Mouse (Mus musculus): ENCODE results near the gene Tmem239. TPM values are rescaled to one million over a fixed set of nuclear protein-coding genes. Genes with fewer than 3 reads are reported as not detected.

Tmem239 gene
- polyA plus RNA-seq, 1 experiment, result not detected

GRCm38 (mm10) chr2:130408194-130408593 is 1.9 kb downstream of the Tmem239 start:
- Histone ChIP-seq H3K36me3 (replicated peaks; ENCODE audit: low read length) (no peaks in the 10 kb centered on the region), H3K4me1 (peaks cover 9% of the 10 kb centered on the region)
- no peak for TF ChIP-seq FLI1 (IDR thresholded peaks at IDR 0.05; ENCODE audit: low read length)
- no peak for TF ChIP-seq GATA1 (IDR thresholded peaks at IDR 0.05; ENCODE audit: borderline replicate concordance, low read length)

DNA sequence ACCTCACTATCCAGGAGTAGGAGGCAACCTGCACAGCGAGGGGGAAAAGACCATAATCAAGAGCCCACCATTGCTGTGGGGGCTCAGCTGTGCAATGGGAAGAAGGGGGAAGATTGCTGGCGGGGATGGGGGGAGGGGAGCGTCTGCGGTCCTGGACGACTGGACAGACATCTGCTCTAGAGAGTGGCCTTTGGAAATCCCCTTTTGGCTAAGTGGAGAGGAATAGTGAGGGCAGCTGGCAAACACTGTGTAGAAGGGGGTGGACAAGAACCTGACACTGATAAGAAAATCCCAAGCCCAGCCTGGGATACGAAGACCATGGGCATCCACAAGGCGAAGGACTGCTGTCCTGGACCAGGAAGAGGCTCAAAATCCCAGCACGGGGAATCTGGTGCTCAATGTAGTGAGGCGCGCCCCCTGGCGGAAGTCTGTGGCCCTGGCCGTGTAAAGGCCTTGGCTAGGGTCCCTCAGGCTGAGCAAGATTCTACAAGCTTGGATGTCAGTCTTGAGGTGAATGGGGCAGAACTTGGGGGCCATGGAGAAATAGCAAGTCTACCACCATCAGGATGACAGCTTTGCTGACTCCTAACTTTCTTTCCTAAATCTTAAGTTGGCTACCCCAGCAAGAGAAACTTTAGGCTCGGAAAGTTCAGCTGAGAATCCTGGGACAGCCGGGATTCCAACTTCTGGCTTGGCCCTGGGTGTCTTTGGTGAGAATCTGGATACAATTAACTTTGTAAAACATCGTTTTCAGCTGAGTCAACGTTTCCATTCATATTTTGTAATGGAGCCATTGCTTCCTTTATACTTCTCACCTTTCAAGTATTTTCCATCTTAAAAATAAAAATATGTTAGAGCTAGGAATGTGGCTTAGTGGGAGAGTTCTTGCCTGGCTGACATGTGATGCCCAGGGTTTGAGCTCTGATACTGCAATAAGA is 5.5 kb downstream of the Tmem239 start:
- H3K27me3 ChIP-seq (replicated peaks), result peaks cover 18% of the 10 kb centered on the region
- H3K4me1 ChIP-seq, result peaks cover 9% of the 10 kb centered on the region
- H3K36me3 ChIP-seq (replicated peaks; ENCODE audit: low read length), result peaks cover 5% of the 10 kb centered on the region
- peak overlapping the region; percentile 12 for H3K4me3 ChIP-seq (replicated peaks)
- no peak for TF ChIP-seq FLI1 (IDR thresholded peaks at IDR 0.05; ENCODE audit: low read length)
- H3K9me3 ChIP-seq, result no peaks in the 10 kb centered on the region

More at GRCm38 (mm10) chr2:130408194-130408593, 1.9 kb downstream of the Tmem239 start:
- Histone ChIP-seq H3K9me3 (no peaks in the 10 kb centered on the region), H3K27me3 (replicated peaks) (peaks cover 44% of the 10 kb centered on the region), H3K4me3 (replicated peaks) (no peak overlapping the region)

DNA sequence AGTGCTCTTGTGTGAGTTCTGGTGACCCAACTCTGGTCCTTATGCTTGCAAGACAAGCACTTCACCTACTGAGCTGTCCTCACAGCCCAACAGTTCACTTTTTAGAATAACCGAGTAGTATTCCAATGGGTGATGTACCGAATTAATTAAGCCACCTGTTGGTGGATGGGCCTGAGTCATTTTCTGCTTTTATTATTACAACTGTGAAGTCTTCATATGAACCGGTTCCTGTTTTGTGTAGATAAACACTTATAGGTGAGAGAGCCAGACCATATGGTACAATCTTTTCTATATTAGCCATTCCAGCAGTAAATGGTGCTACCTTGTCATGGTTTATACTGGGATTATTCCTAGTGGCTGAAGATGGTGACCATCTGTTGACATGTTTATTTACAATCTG is 6.5 kb downstream of the Tmem239 start:
- TF ChIP-seq FLI1 (IDR thresholded peaks at IDR 0.05; ENCODE audit: low read length) (no peak), GATA1 (IDR thresholded peaks at IDR 0.05; ENCODE audit: borderline replicate concordance, low read length) (no peak)
- Histone ChIP-seq H3K27me3 (replicated peaks) (peaks cover 13% of the 10 kb centered on the region), H3K4me3 (replicated peaks) (no peak overlapping the region), H3K4me1 (peaks cover 9% of the 10 kb centered on the region), H3K9me3 (no peaks in the 10 kb centered on the region), H3K36me3 (replicated peaks; ENCODE audit: low read length) (peaks cover 11% of the 10 kb centered on the region)

- H3K9me3 ChIP-seq, result no peaks in the 10 kb centered on the region
- H3K4me1 ChIP-seq, result peaks cover 9% of the 10 kb centered on the region
- no peak overlapping the region for H3K4me3 ChIP-seq (replicated peaks)
- peaks cover 26% of the 10 kb centered on the region for H3K36me3 ChIP-seq (replicated peaks; ENCODE audit: low read length)
- H3K27me3 ChIP-seq (replicated peaks), result peaks cover 6% of the 10 kb centered on the region
- TF ChIP-seq FLI1 (IDR thresholded peaks at IDR 0.05; ENCODE audit: low read length) (no peak), GATA1 (IDR thresholded peaks at IDR 0.05; ENCODE audit: borderline replicate concordance, low read length) (no peak)
Measured at GRCm38 (mm10) chr2:130414094-130414856, 8.0 kb downstream of the Tmem239 start.

- Histone ChIP-seq H3K9me3 (no peaks in the 10 kb centered on the region), H3K4me1 (peaks cover 64% of the 10 kb centered on the region), H3K36me3 (replicated peaks; ENCODE audit: low read length) (peaks cover 56% of the 10 kb centered on the region), H3K4me3 (replicated peaks) (peak overlapping the region; percentile 35), H3K27me3 (replicated peaks) (no peaks in the 10 kb centered on the region)
- TF ChIP-seq GATA1 (IDR thresholded peaks at IDR 0.05; ENCODE audit: borderline replicate concordance, low read length) (no peak), FLI1 (IDR thresholded peaks at IDR 0.05; ENCODE audit: low read length) (no peak)
Measured at GRCm38 (mm10) chr2:130421781-130422620, 15.7 kb downstream of the Tmem239 start.

- Histone ChIP-seq H3K4me3 (replicated peaks) (peak overlapping the region; percentile 94), H3K27me3 (replicated peaks) (no peaks in the 10 kb centered on the region), H3K9me3 (no peaks in the 10 kb centered on the region), H3K36me3 (replicated peaks; ENCODE audit: low read length) (peaks cover 50% of the 10 kb centered on the region), H3K4me1 (peaks cover 75% of the 10 kb centered on the region)
- TF ChIP-seq GATA1 (IDR thresholded peaks at IDR 0.05; ENCODE audit: borderline replicate concordance, low read length) (no peak), FLI1 (IDR thresholded peaks at IDR 0.05; ENCODE audit: low read length) (no peak)
Measured at GRCm38 (mm10) chr2:130423397-130424125, 17.3 kb downstream of the Tmem239 start.

- Histone ChIP-seq H3K4me1 (peaks cover 83% of the 10 kb centered on the region), H3K9me3 (no peaks in the 10 kb centered on the region), H3K4me3 (replicated peaks) (peak within 1 kb of the TSS; percentile 94), H3K27me3 (replicated peaks) (no peaks in the 10 kb centered on the region), H3K36me3 (replicated peaks; ENCODE audit: low read length) (peaks cover 43% of the 10 kb centered on the region)
- peak; percentile 22; the same call in 1 of the 2 replicates for TF ChIP-seq FLI1 (IDR thresholded peaks at IDR 0.05; ENCODE audit: low read length)
- no peak for TF ChIP-seq GATA1 (IDR thresholded peaks at IDR 0.05; ENCODE audit: borderline replicate concordance, low read length)
Measured at GRCm38 (mm10) chr2:130424126-130424853, 18.0 kb downstream of the Tmem239 start, which contains the start of the genes Vps16 and Pced1a. Gene Vps16 (plus strand): TSS chr2:130424339. Gene Pced1a (minus strand): TSS chr2:130424701.

DNA sequence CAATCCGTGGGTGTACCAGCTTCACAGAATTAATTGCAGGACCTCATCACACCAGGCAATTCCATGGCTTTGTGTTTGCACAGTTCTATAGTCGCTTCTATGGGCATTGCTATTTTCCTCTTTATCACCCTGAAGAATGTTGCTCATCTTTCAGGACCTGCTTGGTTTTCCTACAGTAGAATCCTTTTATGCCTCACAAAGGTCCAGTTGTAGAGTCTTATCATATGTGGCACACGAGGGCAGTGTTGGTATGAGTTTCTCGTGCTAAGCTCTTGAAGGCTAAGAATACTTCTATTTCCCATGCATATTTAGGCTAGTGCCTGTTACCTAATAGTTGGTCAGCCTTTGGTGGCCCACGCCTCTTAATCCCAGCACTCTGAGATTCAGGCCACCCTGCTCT is 18.8 kb downstream of the Tmem239 start:
- H3K4me1 ChIP-seq, result peaks cover 86% of the 10 kb centered on the region
- H3K27me3 ChIP-seq (replicated peaks), result no peaks in the 10 kb centered on the region
- H3K9me3 ChIP-seq, result no peaks in the 10 kb centered on the region
- H3K36me3 ChIP-seq (replicated peaks; ENCODE audit: low read length), result peaks cover 36% of the 10 kb centered on the region
- peak overlapping the region; percentile 94 for H3K4me3 ChIP-seq (replicated peaks)
- TF ChIP-seq FLI1 (IDR thresholded peaks at IDR 0.05; ENCODE audit: low read length) (no peak), GATA1 (IDR thresholded peaks at IDR 0.05; ENCODE audit: borderline replicate concordance, low read length) (no peak)
